Mouse (Mus musculus): ENCODE measurements at regions not wholly inside any gene's neighbourhood (a gene's known extent, or its start where the extent isn't known, plus 50 kb on each side); places are given as distances from the start of the nearest gene placed in this dataset.

DNA sequence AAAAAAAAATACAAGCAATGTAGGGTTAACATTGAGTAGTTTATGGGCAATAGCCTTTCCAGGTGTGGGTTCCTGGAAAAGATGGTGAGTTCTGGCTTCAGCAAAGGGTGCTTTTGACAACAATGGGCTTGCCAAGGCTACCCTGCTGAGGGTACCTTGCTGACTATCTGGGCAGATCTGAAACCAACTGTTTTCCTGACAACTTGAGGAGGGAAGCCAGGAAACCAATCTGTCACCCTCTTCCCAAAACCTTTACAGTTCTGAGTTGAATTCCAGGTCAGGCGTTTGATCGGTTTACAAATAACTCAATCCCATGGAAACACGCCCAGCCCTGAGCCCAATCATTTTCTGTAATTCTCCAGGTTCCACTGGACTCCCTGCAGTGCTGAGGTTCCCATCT is 336.6 kb downstream of the Prdm2 start:
- no peak for TF ChIP-seq GATA1 (IDR thresholded peaks at IDR 0.05; ENCODE audit: low read length)
- no peak for TF ChIP-seq TAL1 (IDR thresholded peaks at IDR 0.05; ENCODE audit: low read length)
